Mouse (Mus musculus) limb, embryonic 10.5 days (tissue): ENCODE data around the gene Calhm1. TPM values are rescaled to one million over a fixed set of nuclear protein-coding genes. Genes with fewer than 3 reads are reported as not detected.

ENCODE experiments used
- DNase-seq: peaks from one replicate; pipeline ENCODE4 v3.0.0-alpha.2; 2017; ENCODE audit warnings: low spot score
- H3K27ac ChIP-seq: fragments of 300-500 bp; sonication (generic); 2 replicates; pipeline ENCODE4 v1.5.1; 2016; ENCODE audit warnings: mild to moderate bottlenecking
- H3K27me3 ChIP-seq: fragments of 300-500 bp; sonication (generic); 2 replicates; pipeline ENCODE4 v1.6.1; 2016; ENCODE audit warnings: low read depth, mild to moderate bottlenecking; ENCODE audit not compliant: poor library complexity, severe bottlenecking
- H3K36me3 ChIP-seq: fragments of 300-500 bp; sonication (generic); 2 replicates; pipeline ENCODE4 v1.6.1; 2016; ENCODE audit warnings: mild to moderate bottlenecking, moderate library complexity
- H3K4me1 ChIP-seq: fragments of 300-500 bp; sonication (generic); 2 replicates; pipeline ENCODE4 v1.6.1; 2016
- H3K4me3 ChIP-seq: fragments of 300-500 bp; sonication (generic); 2 replicates; pipeline ENCODE4 v1.5.1; 2016; ENCODE audit warnings: mild to moderate bottlenecking, moderate library complexity
- H3K9me3 ChIP-seq: fragments of 300-500 bp; sonication (generic); replicated peaks from 2 replicates; pipeline ENCODE4 v1.6.1; 2016; ENCODE audit warnings: mild to moderate bottlenecking
- WGBS: fragments of 180-500 bp; shearing (Covaris S2); methylation state at CpG from one replicate; pipeline ENCODE4 v1.1.7; 2016; 5-methylcytosine and 5-hydroxymethylcytosine counted together
- polyA plus RNA-seq: library from polyadenylated mRNA; unstranded; fragments of >200 nt; fragmentation: Nextera tagmentation; extraction: Ambion mirVana; gene quantifications from 2 replicates; pipeline ENCODE4 v1.2.1, GENCODE M21; 2016

The Calhm1 gene
- polyA plus RNA-seq = not detected in 2 replicates

DNA sequence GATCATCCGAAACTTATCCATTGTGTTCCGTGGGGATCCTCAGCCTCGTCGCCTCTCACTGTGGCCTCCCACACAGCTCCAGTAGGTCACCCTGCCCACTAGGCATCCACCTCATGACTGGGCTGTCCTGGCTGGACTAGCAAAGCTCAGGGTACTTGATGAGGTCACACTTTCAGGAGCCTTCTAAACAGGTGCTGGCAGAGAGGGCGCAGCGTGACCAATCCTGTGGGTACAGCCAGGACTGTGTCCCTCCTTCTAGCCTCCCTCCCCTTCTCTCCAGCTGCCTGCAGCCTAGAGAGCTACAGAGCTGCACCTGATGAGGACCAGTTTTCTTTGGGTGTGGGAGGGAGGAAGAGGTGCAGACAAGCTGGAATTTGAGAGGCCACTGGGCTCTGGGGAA, at the start of gene Calhm1:
Calhm1 (minus strand) TSS at position 101 of the 400 bp plus-strand sequence.
- Histone ChIP-seq H3K36me3 (no peaks in the 10 kb centered on the region), H3K27ac (no peak within 1 kb of the TSS; the same call in 1 of the 2 replicates), H3K9me3 (no peaks in the 10 kb centered on the region), H3K4me3 (no peak within 1 kb of the TSS), H3K27me3 (peaks cover 9% of the 10 kb centered on the region), H3K4me1 (peaks cover 11% of the 10 kb centered on the region; the same call in 1 of the 2 replicates)
- no peak for DNase-seq
- 89% methylated on average over 6 of the region's 6 CpGs for WGBS

DNA sequence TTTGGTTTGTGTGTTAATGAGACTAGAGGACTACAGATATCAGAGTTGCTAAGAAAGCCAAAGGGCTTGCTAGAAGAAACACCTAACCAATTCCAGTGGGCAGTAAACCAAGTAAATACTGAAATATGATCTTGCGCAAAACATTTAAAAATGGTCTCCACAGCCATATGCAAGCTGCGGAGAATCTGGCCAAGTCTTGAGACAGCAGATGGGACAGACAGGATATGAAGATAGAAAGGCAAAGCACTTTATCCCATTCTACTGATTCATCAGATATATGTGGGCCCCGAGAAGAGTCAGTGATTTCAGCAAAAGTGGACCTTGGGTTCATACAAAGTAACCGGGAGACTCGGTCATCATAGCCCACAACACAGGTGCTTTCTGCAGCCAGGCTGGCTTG, 48.1 kb upstream of the Calhm1 start:
- no peaks in the 10 kb centered on the region for H3K9me3 ChIP-seq
- H3K27me3 ChIP-seq = no peaks in the 10 kb centered on the region
- H3K36me3 ChIP-seq = no peaks in the 10 kb centered on the region
- no peak overlapping the region for H3K4me3 ChIP-seq
- no peak overlapping the region for H3K27ac ChIP-seq
- no peak for DNase-seq
- peaks cover 10% of the 10 kb centered on the region for H3K4me1 ChIP-seq
- 96% methylated on average over 5 of the region's 5 CpGs for WGBS

DNA sequence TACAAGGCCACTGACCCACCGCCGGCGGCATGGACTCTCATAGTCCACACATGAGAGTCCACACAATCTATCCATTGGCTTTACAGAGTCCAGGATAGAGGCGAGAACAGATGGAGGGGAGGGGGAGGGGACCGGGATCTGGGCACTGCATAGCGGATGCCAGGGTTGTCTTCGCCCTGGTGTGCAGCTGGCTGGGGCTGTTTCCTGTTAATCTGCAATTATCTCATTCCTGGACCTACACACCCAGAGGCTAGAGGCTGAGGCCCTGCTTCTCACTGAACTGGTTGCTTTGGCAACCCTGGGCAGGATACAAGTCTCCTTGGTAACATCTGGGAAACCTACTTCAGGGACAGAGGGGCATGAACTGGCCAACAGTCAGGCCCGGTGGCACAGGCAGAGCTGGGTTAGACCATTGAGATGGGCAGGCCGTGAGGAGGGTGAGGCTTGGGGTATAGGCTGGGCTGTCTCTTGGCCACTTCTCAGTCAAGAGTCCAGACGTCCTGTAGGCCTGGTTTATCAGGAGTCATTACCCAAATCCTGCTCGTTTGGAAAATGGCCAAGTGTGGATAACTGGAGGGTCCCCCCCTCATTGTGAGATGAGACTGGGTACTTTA, 44.6 kb upstream of the Calhm1 start:
- no peak overlapping the region for H3K27ac ChIP-seq
- H3K4me3 ChIP-seq = no peak overlapping the region
- no peaks in the 10 kb centered on the region for H3K9me3 ChIP-seq
- DNase-seq = no peak
- peaks cover 21% of the 10 kb centered on the region for H3K4me1 ChIP-seq
- no peaks in the 10 kb centered on the region for H3K36me3 ChIP-seq
- WGBS = 72% methylated on average over 11 of the region's 11 CpGs
- no peaks in the 10 kb centered on the region for H3K27me3 ChIP-seq

DNA sequence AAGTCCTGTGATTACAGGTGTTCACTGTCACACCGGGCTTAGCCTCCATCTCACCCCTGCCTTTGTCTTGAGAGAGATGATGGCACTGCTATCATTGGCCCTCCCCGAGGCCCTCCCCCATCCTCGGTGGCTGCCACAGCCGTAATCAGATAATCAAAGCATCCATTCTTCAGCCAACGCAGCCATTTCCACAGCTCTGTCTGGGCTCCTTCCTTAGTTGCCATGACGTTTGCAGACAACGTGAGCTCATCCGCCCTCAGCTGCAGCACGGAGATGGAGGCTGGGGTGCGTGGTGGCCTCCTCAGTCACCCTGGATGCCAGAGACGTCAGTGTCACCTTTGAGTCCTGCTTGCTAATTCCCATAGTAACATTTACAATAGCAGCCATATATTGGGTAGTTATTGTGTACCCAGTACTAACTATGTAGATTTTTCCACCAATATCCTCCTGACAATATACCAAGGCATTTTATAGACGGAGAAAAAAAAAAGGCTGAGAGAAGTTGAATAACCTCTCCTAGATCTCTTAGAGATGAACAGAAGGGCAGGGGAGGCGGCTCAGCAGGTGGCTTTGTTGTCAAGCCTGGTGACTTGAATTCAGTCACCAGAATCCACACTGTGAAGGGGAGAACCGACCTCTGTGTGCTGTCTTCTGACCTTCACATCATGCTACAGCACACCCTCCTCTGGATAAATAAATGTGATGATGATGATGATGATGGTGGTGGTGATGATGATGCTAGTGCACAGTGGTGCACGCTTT, 42.6 kb upstream of the Calhm1 start:
- Histone ChIP-seq H3K4me1 (peaks cover 21% of the 10 kb centered on the region), H3K27ac (no peak overlapping the region)
- 59% methylated on average over 15 of the region's 15 CpGs for WGBS

DNA sequence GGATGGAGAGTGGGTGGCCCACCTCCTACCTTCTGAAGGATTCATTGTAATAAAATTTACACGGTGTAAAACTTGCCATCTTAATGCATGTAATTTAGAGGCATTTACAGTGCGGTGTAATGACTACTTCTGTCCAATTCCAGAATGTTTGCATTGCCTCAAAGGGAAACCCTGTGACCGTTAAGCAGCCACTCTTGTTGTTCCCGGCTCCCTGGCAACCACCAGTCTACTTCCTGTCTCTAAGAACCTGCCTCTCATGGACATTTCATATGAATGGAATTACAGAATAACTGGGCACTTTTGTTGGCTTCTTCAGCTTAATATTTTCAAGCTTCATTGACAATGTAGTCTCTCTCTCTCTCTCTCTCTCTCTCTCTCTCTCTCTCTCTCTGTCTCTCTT, 40.7 kb upstream of the Calhm1 start:
- Histone ChIP-seq H3K27ac (no peak overlapping the region), H3K36me3 (no peaks in the 10 kb centered on the region), H3K4me1 (peaks cover 24% of the 10 kb centered on the region), H3K4me3 (no peak overlapping the region), H3K9me3 (no peaks in the 10 kb centered on the region), H3K27me3 (peaks cover 26% of the 10 kb centered on the region)
- WGBS = 62% methylated on average over 4 of the region's 4 CpGs
- no peak for DNase-seq

More for the DNA sequence above, 42.6 kb upstream of the Calhm1 start:
- Histone ChIP-seq H3K4me3 (no peak overlapping the region), H3K9me3 (no peaks in the 10 kb centered on the region), H3K27me3 (peaks cover 6% of the 10 kb centered on the region), H3K36me3 (no peaks in the 10 kb centered on the region)
- DNase-seq = no peak

DNA sequence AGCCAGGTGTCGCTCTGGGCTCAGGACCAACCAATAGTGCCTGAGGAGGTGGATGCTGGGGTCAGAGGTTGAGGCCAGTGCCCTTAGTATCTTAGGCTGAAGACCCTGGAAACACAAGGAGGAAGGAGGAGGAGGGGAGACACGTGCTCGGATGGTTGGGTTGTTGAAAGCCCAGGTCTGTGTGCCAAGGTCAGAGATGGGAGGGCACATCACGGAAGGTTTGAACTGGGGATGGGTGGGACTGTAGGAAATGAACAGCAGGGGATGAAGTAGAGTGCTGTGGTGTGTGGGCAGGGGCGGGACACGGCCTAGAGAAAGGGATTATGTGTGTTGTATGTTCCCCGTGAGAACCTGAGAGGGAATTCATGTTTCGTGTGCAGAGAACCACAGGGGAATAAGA, 40.2 kb upstream of the Calhm1 start:
- no peaks in the 10 kb centered on the region for H3K9me3 ChIP-seq
- no peak for DNase-seq
- peaks cover 29% of the 10 kb centered on the region for H3K4me1 ChIP-seq
- no peak overlapping the region for H3K27ac ChIP-seq
- H3K27me3 ChIP-seq = peaks cover 31% of the 10 kb centered on the region
- no peak overlapping the region for H3K4me3 ChIP-seq
- no peaks in the 10 kb centered on the region for H3K36me3 ChIP-seq
- 71% methylated on average over 8 of the region's 8 CpGs for WGBS

DNA sequence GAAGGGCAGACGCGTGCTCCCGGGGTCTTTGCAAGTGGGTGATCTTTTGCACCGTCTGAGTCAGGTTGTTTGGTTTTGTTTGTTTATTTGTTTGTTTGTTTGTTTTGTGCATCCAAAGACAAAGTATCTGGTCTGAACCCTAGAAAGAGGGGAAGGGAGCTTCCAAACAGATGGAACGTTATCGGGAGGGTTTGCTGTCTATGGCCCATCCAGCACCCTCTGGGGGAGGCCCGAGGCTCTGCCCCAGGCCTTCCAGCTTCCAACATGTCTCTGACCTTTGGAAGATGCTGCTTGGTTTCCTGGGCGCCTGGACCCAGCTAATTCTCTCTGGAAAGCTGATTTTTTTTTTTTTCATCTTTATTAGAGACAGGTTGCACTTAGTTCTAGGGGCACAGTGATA, 36.0 kb upstream of the Calhm1 start:
- Histone ChIP-seq H3K4me3 (peak overlapping the region; percentile 80), H3K36me3 (no peaks in the 10 kb centered on the region), H3K27me3 (peaks cover 68% of the 10 kb centered on the region), H3K4me1 (peaks cover 32% of the 10 kb centered on the region), H3K27ac (no peak overlapping the region), H3K9me3 (no peaks in the 10 kb centered on the region)
- 15% methylated on average over 8 of the region's 8 CpGs for WGBS
- DNase-seq = no peak

DNA sequence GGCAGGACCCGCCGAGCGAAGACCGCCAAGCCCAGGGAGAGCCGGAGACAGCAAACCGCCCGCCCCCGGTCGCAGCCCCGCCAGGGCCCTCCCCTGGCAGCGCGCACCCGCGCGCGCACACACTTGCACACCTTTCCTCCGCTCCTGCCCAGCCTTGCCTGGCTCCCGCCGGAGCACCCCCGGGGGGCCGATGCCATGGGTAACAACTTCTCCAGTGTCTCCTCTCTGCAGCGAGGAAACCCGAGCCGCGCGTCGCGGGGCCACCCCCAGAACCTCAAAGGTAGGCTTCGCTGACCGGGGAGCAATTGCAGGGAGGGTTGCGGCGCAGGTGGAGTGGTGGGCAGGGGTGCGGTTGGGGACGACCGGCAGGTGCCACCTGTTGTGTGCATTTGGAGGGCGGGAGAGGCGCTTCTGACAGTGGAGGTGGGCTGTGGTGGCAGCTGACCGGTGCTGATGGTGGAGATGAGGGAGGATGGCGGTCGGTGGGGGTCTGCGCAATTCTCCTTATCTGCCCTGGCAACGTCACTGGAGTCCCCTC, 35.3 kb upstream of the Calhm1 start:
- H3K9me3 ChIP-seq = no peaks in the 10 kb centered on the region
- no peaks in the 10 kb centered on the region for H3K36me3 ChIP-seq
- peak; percentile 52 for DNase-seq
- H3K27me3 ChIP-seq = peaks cover 68% of the 10 kb centered on the region
- H3K27ac ChIP-seq = peak overlapping the region; percentile 80
- WGBS = under 1% methylated on average over 42 of the region's 42 CpGs
- H3K4me3 ChIP-seq = peak overlapping the region; percentile 80
- peaks cover 28% of the 10 kb centered on the region for H3K4me1 ChIP-seq

DNA sequence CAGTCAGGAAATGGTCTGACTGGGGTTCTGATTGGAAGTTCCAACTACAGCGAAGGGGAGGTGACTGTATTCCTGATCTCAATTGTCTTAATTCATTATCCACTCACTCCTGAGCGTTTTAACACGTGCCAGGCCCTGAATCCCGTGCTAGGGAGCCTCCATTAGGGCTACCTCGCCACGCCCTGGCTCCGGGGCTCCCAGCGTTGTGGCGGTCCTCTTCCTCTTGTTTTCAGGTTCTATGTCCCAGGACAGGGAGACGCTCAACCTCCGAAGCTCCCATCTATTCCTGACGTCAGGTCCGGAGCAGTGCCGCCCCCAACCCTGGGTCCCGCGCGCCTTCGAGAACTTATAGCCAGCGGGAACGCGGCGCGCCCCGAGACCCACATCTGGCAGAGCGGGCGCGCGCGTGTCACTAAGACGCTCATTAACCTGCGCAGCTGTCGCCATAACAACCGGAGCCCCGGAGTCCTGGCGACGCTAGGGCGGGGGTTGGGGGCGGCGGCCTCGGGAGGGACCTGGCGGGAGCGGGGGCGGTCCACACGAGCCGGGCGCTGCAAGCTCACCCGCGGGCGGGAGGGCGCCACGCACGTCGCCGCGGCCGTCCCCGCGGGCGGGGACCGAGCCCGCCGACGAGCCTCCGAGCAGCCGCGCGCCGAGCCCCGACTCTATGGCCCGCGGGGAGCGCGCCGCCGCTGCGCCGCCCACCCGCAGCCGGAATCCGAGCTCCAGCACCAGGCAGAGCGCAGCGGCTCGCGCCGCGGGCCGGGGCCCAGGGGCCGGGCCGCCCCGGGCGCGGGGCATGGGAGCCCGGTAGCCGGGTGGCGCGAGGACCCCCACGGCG, 34.6 kb upstream of the Calhm1 start, which contains the start of gene Neurl1a:
Neurl1a (plus strand) TSS at position 390 of the 841 bp plus-strand sequence.
- DNase-seq = peak; percentile 84
- no peaks in the 10 kb centered on the region for H3K36me3 ChIP-seq
- WGBS = under 1% methylated on average over 98 of the region's 98 CpGs
- peak within 1 kb of the TSS; percentile 80 for H3K27ac ChIP-seq
- peaks cover 22% of the 10 kb centered on the region for H3K4me1 ChIP-seq
- peak within 1 kb of the TSS; percentile 80 for H3K4me3 ChIP-seq
- peaks cover 68% of the 10 kb centered on the region for H3K27me3 ChIP-seq
- no peaks in the 10 kb centered on the region for H3K9me3 ChIP-seq

DNA sequence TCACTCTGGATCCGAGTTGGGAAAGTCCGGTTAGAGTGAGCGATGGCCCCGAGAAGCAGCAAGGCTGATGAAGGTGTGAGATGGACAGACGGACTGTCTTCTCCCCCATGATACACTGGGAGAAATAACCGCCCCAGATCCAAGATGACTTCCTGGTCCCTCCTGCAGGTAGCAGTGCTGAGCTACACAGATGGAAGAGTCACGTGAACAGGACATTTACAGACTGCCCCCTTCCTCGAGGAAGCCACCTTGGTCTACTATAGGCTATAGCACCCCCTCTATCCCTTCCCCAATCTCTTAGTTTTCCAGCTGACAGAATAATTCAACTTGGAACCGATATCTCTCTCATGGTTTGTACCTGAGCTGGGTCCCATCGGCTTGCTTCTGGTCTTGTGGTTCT, 33.9 kb upstream of the Calhm1 start:
- H3K4me3 ChIP-seq = peak overlapping the region; percentile 80
- no peaks in the 10 kb centered on the region for H3K9me3 ChIP-seq
- H3K27ac ChIP-seq = 0 out of 2 replicates have a peak overlapping the region, but pooled peaks have one; percentile 80
- peaks cover 68% of the 10 kb centered on the region for H3K27me3 ChIP-seq
- WGBS = 22% methylated on average over 10 of the region's 10 CpGs
- peak; percentile 48 for DNase-seq
- H3K4me1 ChIP-seq = peaks cover 21% of the 10 kb centered on the region
- H3K36me3 ChIP-seq = no peaks in the 10 kb centered on the region

DNA sequence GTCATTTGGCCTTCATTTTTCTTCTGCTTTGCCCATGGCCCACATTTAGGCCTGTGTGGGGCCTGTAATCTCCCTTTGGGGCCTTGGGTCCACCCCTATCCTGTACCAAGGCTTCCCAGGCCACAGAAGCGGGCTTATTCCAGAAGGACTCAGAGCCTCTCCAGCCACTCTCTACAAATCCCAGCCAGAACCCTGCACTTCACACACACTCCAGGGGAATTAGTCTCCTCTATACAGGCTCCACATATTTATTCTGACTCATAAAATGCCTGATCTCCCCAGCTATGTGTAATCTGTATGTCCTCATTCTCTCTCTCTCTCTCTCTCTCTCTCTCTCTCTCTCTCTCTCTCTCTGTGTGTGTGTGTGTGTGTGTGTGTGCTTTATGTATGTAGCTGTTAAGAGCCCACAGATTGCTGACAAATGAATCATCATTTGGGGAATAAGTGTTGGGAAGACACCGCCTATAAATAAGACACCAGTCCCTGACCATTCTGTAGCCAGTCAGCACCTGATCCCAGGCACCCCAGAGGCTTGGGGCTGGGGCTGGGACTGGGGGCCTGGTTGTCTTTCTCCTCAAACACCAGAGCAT, 33.0 kb upstream of the Calhm1 start:
- H3K9me3 ChIP-seq = no peaks in the 10 kb centered on the region
- H3K27ac ChIP-seq = no peak overlapping the region
- WGBS = 91% methylated on average over 2 of the region's 2 CpGs
- peaks cover 21% of the 10 kb centered on the region for H3K4me1 ChIP-seq
- no peak for DNase-seq
- no peak overlapping the region for H3K4me3 ChIP-seq
- H3K27me3 ChIP-seq = peaks cover 65% of the 10 kb centered on the region
- no peaks in the 10 kb centered on the region for H3K36me3 ChIP-seq

DNA sequence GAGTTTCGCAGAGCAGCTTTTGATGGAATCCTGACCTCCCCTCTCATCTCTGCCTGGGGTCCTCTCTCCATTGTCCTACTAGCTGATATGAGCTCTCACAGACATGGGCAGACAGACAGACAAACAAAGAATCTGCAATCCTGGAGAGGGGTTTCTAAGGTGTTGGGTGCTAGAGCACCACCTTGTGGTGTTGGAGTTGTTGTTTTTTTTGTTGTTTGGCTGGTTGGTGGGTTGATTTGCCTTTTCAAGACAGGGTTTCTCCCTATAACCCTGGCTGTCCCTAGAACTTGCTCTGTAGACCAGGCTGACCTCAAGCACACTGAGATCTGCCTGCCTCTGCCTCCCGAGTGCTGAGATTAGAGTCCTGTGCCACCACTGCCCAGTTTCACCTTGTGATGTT, 31.4 kb upstream of the Calhm1 start:
- Histone ChIP-seq H3K4me1 (peaks cover 21% of the 10 kb centered on the region), H3K4me3 (no peak overlapping the region), H3K27ac (no peak overlapping the region), H3K27me3 (peaks cover 50% of the 10 kb centered on the region), H3K36me3 (no peaks in the 10 kb centered on the region), H3K9me3 (no peaks in the 10 kb centered on the region)
- WGBS = 80% methylated on average over 2 of the region's 2 CpGs
- no peak for DNase-seq
